Mouse (Mus musculus) liver, adult 2 months (tissue): ENCODE data around the gene Rcc1l. TPM values are rescaled to one million over a fixed set of nuclear protein-coding genes. Genes with fewer than 3 reads are reported as not detected.
A peak's percentile ranks its signal among the peaks of the same experiment; 100 is the strongest.

Source experiments
- DNase-seq: peaks from one replicate; pipeline ENCODE4 v3.0.0-alpha.2; 2011; ENCODE audit warnings: low read depth, low spot score; ENCODE audit errors: extremely low read depth
- H3K27ac ChIP-seq: fragments of 200-500 bp; replicated peaks from 2 replicates; pipeline ENCODE4 v1.5.1; 2012; ENCODE audit warnings: low read depth, mild to moderate bottlenecking, control low read depth, inconsistent platforms, low read length; ENCODE audit not compliant: insufficient read depth
- H3K27me3 ChIP-seq: fragments of 200-500 bp; 2 replicates; pipeline ENCODE4 v1.6.1; 2012; ENCODE audit warnings: mild to moderate bottlenecking, moderate library complexity, low read length, inconsistent platforms; ENCODE audit not compliant: control insufficient read depth, insufficient read depth
- H3K36me3 ChIP-seq: fragments of 200-500 bp; 2 replicates; pipeline ENCODE4 v1.6.1; 2012; ENCODE audit warnings: low read length, inconsistent platforms; ENCODE audit not compliant: control insufficient read depth, insufficient read depth
- H3K4me1 ChIP-seq: fragments of 200-500 bp; 2 replicates; pipeline ENCODE4 v1.6.1; 2011; ENCODE audit warnings: low read length; ENCODE audit not compliant: control insufficient read depth, insufficient read depth
- H3K4me3 ChIP-seq: fragments of 200-500 bp; 2 replicates; pipeline ENCODE4 v1.5.1; 2011; ENCODE audit warnings: low read depth, mild to moderate bottlenecking, control low read depth, low read length, moderate library complexity; ENCODE audit not compliant: insufficient read depth
- H3K79me2 ChIP-seq: fragments of 200-500 bp; 2 replicates; pipeline ENCODE4 v1.6.1; 2012; ENCODE audit warnings: inconsistent platforms, mild to moderate bottlenecking, low read length, moderate library complexity; ENCODE audit not compliant: control insufficient read depth, insufficient read depth
- H3K9ac ChIP-seq: fragments of 200-500 bp; 2 replicates; pipeline ENCODE4 v1.6.1; 2012; ENCODE audit warnings: low read depth, mild to moderate bottlenecking, control low read depth, inconsistent platforms, low read length
- CTCF ChIP-seq: fragments of 200-500 bp; IDR thresholded peaks from 2 replicates; pipeline ENCODE4 v1.5.1; 2011; ENCODE audit warnings: low read depth, low read length, control low read depth
- POLR2A ChIP-seq: fragments of 200-500 bp; IDR thresholded peaks from 2 replicates; pipeline ENCODE4 v1.6.1; 2011; ENCODE audit warnings: low read length, control low read depth; ENCODE audit not compliant: insufficient read depth; ENCODE audit errors: extremely low read depth
- WGBS: fragments of 180-500 bp; shearing (Covaris S2); methylation state at CpG from one replicate; pipeline ENCODE4 v1.1.7; 2018; 5-methylcytosine and 5-hydroxymethylcytosine counted together
- polyA plus RNA-seq: library from polyadenylated mRNA; depleted of rRNA; stranded (reverse); fragments of >200 nt; gene quantifications from 2 replicates; pipeline ENCODE4 v1.2.3, GENCODE M21; 2012
- total RNA-seq: library from RNA; depleted of rRNA; stranded (reverse); fragments of >200 nt; gene quantifications from 2 replicates; pipeline ENCODE4 v1.2.3, GENCODE M21; 2014

Gene Rcc1l
- total and polyA plus RNA-seq, 2 experiments: 9.9 to 16.4 TPM

GRCm38 (mm10) chr5:134186961-134187731 is 10.6 kb upstream of the Rcc1l start:
- Histone ChIP-seq H3K9ac (no peak overlapping the region), H3K79me2 (no peaks in the 10 kb centered on the region; the same call in 1 of the 2 replicates), H3K27ac (no peak overlapping the region), H3K4me1 (peaks cover 10% of the 10 kb centered on the region), H3K27me3 (no peaks in the 10 kb centered on the region), H3K36me3 (no peaks in the 10 kb centered on the region), H3K4me3 (no peak overlapping the region)
- 55% methylated on average over 4 of the region's 4 CpGs for WGBS
- peak; percentile 43 for DNase-seq
- TF ChIP-seq CTCF (peak; percentile 96), POLR2A (no peak)

GRCm38 (mm10) chr5:134186059-134186458 is 9.5 kb upstream of the Rcc1l start:
- no peaks in the 10 kb centered on the region for H3K27me3 ChIP-seq
- DNase-seq: no peak
- TF ChIP-seq POLR2A (no peak), CTCF (no peak)
- no peaks in the 10 kb centered on the region for H3K36me3 ChIP-seq
- H3K9ac ChIP-seq: no peak overlapping the region
- H3K4me1 ChIP-seq: peaks cover 13% of the 10 kb centered on the region
- H3K79me2 ChIP-seq: no peaks in the 10 kb centered on the region; the same call in 1 of the 2 replicates
- no peak overlapping the region for H3K27ac ChIP-seq
- WGBS: 81% methylated on average over 3 of the region's 3 CpGs
- no peak overlapping the region for H3K4me3 ChIP-seq

- TF ChIP-seq POLR2A (0 out of 2 replicates have a peak, but pooled peaks have one; percentile 37), CTCF (no peak)
- DNase-seq: peak; percentile 88
- WGBS: under 1% methylated on average over 92 of the region's 92 CpGs
Observed at GRCm38 (mm10) chr5:134183880-134184808, 7.6 kb upstream of the Rcc1l start, which contains the start of gene Gtf2ird2. Gene Gtf2ird2 (plus strand): TSS chr5:134184019.

GRCm38 (mm10) chr5:134183162-134183561 is 6.6 kb upstream of the Rcc1l start:
- peak overlapping the region; percentile 96 for H3K27ac ChIP-seq
- H3K4me1 ChIP-seq: peaks cover 13% of the 10 kb centered on the region
- no peaks in the 10 kb centered on the region for H3K36me3 ChIP-seq
- peak overlapping the region; percentile 81 for H3K4me3 ChIP-seq
- WGBS: 15% methylated on average over 7 of the region's 7 CpGs
- H3K9ac ChIP-seq: peak overlapping the region; percentile 92
- H3K79me2 ChIP-seq: no peaks in the 10 kb centered on the region; the same call in 1 of the 2 replicates
- TF ChIP-seq POLR2A: no peak
- no peak for TF ChIP-seq CTCF
- DNase-seq: no peak
- no peaks in the 10 kb centered on the region for H3K27me3 ChIP-seq

More at GRCm38 (mm10) chr5:134183880-134184808, 7.6 kb upstream of the Rcc1l start, which contains the start of gene Gtf2ird2:
- H3K9ac ChIP-seq: peak within 1 kb of the TSS; percentile 92
- no peaks in the 10 kb centered on the region for H3K36me3 ChIP-seq
- peak within 1 kb of the TSS; percentile 96 for H3K27ac ChIP-seq
- H3K4me1 ChIP-seq: peaks cover 13% of the 10 kb centered on the region
- H3K27me3 ChIP-seq: no peaks in the 10 kb centered on the region
- peak within 1 kb of the TSS; percentile 81 for H3K4me3 ChIP-seq
- H3K79me2 ChIP-seq: no peaks in the 10 kb centered on the region; the same call in 1 of the 2 replicates

GRCm38 (mm10) chr5:134182735-134183134 is 6.2 kb upstream of the Rcc1l start:
- TF ChIP-seq POLR2A: no peak
- TF ChIP-seq CTCF: no peak
- H3K4me1 ChIP-seq: peaks cover 13% of the 10 kb centered on the region
- H3K27ac ChIP-seq: peak overlapping the region; percentile 50
- 10% methylated on average over 4 of the region's 4 CpGs for WGBS
- no peaks in the 10 kb centered on the region for H3K27me3 ChIP-seq
- no peaks in the 10 kb centered on the region; the same call in 1 of the 2 replicates for H3K79me2 ChIP-seq
- H3K4me3 ChIP-seq: no peak overlapping the region
- H3K9ac ChIP-seq: no peak overlapping the region
- no peaks in the 10 kb centered on the region for H3K36me3 ChIP-seq
- DNase-seq: peak; percentile 99
